Mouse (Mus musculus) thymus, postnatal 14 days (tissue): ENCODE measurements around the gene Slc2a5.
A peak's percentile ranks its signal among the peaks of the same experiment; 100 is the strongest.

Experiments
- DNase-seq: peaks from one replicate; pipeline ENCODE4 v3.0.0; 2021

Slc2a5 gene

DNA sequence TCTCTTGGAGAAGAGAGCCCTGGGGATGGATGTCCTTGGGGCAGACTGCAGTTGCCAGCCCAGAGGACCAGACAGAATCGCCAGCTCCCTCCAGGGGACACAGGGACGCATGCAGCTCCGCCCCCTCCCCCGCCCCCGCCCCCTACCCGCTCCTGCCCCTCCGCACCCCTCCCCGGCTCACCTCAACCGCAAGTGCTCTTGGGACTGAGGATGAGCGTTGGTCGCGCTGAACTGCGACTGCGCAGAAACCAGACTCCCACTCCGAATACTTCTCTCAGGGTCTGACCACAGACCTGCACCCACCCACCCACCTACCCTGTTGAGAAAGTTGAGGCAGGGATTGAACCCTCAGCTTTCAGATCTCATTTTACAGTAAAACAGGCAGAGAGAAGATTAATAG is at the start of gene Slc2a5:
Slc2a5 (plus strand) TSS at position 229 of the 400 bp plus-strand sequence.
- peak; percentile 19 for DNase-seq

DNA sequence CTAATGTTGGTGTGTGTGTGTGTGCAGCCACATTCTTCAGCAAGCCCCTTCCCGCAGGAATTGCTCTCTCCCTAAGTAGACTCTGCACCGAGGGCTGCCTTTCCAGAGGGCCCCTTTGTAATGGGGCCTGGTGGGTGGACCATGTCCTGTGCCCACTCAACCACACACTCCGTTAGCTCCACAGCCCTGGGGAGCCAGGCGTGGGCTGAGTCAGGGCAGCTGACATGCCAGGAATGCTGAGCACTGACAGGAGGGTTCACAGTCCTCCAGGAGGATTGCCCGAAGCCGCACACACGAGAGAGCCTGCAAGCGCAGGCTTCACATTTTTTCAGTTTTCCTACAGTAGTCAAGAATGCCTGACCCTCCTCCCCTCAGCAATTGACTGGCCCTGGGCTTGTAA is 48.9 kb upstream of the Slc2a5 start:
- no peak for DNase-seq

DNA sequence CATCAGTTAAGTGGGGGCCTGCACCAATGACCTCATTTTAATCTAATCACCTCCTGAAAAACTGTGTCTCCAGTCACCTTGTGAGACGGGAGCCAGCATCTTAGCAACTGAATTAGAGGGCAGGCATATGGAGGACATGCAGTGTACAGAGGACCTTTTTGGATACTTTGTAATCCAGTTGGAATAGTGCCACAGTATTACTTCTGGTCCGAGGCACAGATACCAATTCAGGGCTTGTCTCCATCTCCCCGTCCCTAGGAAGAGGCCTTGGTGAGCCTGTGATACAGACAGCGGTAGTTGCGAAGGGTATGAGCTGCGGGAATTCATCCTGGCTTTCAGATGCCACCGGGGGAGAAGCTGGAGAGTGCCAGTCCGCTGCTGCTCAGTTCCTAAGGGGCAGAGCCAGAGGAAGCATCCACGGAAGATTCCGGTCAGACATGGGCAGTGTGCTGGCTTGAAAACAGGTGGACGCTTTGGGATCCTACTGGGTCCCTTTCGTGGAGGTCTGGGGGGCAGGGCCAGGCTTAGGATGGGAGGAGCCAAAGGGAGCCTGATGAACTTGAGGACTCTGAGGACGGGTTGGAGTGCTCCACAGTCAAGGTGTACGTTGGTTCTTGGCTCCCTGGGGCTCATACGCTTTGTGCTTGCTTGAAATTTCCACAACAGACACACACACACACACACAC is 46.5 kb upstream of the Slc2a5 start:
- DNase-seq = no peak

DNA sequence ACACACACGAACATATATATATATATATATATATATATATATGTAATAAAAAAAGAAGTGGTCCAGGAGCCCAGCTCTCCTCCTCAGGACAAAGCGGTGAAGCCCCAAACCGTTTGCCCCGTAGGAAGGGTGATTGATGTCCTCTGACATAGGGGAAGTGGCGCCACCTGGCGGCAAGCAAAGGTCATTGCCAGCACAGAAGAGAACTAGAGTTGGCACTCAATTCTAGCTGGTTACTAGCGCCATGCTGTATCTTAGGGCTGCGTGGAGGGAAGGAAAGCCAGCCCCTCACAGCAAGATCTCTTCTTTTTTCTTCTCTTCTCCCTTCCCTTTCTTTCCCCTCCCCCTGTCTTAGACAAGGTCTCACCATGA is 46.0 kb upstream of the Slc2a5 start:
- peak; percentile 69 for DNase-seq

DNA sequence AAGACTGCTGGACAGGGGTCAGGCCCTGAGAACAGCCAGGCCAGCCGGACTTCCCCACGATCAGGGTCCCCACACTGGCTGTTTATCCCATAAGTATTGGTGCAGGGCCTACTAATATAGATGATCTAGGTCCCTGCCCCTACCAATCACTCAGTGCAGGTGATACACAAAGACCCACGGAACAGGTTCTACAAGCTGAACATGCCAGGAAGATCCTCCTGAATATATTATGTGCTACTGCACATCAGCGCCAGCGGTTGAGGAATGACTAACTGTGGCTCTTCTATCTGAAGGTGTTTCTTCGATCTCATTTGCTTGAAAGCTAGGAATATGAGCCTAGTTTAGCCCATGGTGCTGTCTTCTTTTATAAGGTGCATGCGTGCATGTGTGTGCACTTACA is 43.7 kb upstream of the Slc2a5 start:
- no peak for DNase-seq

DNA sequence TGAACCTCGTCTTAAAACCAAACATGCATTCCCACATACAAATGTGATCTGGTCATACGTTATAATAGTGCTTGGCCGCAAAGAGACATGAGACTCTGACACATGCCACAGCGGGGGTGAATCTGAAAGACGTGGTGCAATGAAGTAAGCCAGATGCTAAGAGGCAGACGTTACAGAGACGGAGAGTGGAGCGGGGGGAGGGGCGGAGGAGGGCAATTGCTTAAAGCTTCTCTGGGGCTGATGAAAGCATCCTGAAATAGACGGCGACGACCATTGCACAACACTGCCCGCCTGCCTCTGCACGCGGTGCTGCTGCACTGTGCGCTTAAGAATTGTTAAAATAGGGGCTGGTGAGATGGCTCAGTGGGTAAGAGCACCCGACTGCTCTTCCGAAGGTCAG is 42.9 kb upstream of the Slc2a5 start:
- DNase-seq = no peak

DNA sequence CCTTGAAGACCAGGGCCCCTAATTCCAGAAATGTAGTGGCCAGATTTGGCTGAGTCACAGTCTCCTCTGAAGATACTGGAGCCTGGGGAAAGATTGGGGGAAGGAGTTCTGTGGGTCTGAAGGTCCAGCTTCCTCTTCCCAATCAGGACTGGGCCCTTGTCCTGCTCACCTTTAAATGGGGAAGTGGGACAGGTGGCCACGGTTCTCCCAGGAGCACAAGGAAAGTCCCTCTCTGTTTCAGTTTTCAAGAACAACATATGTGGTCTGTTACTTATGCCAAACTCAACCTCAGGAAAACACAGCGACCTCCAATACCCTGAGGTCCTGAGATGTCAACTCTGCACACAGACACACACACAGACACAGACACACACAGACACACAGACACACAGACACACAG is 40.4 kb upstream of the Slc2a5 start:
- DNase-seq = no peak

DNA sequence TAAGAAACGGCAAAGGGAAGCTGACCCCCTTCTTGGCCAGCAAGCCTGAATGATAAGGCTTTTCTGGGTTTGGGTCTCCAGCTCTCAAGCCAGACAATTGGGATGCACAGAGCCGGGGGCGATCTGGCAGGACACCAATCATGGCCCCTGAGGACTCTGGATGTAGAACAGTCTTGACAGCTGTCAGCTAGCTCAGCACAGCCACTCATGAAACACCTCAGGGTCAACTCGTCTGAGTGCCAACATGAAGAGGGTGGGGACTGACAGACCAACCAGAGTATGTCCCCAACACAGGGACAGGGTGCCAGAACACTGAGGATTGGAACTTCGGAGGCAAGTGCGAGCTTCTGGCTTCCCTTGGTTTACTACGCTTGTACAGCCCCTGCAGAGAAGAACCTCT is 39.8 kb upstream of the Slc2a5 start:
- DNase-seq = no peak

DNA sequence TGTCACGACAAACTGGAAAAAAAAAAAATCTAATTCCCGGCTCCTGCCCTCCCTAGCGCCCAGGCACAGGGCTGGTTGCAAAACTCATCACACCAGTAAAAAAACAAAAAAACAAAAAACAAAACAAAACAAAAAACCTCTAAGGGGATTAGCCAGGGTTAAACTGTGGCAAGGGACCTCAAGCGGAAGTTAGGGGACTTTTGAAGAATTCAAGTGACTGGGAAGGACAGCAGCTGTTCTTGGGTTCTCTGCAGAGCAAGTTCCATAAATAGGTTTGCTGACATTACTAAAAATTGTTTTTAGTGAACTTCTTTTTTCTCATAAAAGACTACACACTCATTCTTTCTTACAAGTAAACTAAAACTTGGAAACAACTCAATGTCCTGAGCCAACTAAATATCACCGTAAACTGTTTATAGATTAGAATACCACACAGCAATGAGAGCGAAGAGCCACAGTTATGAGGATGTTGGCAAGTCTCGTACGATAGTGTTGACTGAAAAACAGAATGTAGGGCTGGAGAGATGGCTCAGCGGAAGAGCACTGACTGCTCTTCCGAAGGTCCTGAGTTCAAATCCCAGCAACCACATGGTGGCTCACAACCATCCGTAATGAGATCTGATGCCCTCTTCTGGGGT is 38.6 kb upstream of the Slc2a5 start:
- DNase-seq = no peak

DNA sequence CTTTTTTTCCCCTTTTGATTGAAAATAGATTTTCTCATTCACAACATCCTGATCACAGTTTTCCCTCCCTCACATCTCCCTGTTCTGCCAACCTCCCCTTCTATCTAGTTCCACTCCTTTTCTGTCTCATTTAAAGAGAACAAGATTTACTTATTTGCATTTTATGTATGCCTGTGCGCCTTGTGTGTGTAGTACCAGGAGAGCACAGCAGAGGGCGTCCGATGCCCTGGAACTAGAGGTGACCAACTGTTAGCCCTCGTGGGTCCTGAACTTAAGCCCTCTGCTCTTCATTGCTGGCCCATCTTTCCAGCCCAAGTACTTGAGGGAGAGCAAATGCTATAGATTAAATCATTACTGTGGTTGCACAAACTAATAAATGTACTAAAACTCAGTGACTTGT is 33.7 kb upstream of the Slc2a5 start:
- DNase-seq = no peak

DNA sequence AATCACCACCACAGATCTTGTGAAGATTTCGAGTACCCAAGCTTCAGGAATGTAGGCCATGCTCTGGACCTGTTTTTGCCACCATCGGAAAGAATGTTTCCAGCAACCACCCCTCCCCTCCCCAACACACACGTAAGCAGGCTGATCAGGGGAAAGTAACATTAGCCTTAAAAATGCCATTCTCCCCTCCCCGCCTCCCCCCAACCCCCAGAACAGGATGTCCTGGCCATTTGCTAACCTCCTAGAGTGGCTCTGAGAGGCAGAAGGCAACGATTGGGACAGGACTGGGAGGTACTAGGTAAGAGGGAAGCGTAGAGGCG is 32.3 kb upstream of the Slc2a5 start:
- DNase-seq = no peak

DNA sequence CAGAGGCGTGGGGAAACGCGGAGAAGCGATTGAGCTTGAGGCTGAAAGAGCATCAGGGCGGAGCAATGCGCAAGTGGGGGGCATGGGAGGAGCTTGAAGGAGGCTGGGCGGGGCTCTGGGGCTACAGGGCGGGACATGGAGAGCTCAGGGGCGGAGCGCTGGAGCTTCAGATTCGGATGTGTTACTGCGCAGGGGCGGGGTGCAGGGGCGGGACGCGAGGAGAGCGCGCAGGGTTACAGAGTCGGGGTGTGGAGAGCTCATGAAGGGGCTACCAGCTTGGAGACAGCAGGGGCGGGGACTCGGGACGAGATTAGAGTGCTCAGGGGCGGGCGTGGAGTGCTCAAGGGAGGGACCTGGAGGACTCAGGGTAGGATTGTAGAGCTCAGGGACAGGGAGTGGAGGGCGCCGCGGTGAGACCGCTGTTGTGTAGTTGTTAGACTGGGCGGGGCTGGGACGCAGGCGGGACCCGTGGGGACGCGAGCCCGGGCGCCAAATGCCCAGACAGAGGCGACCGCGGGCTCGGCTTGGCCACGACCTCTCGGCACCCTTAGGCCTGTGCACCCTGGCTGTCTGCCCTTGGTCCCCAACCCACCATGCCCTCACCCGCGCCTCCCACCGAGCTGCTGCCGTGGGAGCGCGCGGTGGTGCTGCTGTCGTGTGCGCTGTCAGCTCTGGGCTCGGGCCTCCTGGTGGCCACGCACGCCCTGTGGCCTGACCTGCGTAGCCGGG is 31.8 kb upstream of the Slc2a5 start, which contains the start of gene Gpr157:
Gpr157 (plus strand) TSS at position 205 of the 729 bp plus-strand sequence.
- DNase-seq = peak; percentile 97

DNA sequence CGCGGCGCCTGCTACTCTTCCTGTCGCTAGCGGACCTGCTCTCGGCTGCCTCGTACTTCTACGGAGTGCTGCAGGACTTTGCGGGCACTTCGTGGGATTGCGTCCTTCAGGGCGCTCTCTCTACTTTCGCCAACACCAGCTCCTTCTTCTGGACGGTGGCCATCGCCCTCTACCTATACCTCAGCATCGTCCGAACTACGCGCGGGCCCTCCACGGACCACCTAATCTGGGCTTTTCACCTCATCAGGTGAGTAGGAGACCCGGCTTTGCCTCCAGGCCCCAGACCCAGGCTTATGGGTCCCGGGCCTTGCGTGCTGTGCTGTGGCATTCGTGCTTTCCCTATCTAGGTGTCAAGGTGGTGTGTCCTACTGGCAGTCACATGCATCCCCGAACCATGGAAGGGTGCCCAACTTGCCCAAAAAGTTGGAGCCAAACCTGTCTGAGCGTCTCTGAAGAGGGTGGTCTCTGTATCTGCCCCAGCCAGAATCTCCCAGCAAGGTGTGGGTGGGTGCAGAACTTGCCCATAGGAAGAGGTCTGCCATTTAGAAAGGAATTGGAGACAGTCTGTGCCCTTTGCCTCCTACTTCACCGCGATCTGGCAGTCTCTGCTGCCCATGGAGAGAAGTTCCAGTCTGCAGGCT is 31.1 kb upstream of the Slc2a5 start:
- no peak for DNase-seq

DNA sequence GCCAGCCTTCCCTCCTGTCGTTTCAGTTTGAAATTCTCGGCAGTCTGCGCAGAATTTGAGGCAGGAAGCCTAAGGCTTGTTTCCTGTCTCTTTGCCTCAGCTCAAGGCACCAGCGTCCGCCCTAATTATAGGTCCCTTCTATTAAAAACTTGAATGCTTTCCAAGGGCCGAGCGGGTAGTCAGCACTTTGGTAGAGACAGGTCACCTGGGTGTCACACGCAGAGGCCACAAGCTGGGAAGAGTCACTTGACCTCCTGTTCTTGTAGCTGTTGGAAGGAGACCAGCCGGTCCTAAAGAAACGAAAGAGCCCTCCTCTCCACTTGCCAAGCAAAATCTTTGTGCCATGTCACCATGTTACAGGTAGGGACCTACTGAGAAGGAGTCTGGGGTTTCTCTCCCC is 30.0 kb upstream of the Slc2a5 start:
- DNase-seq = no peak

DNA sequence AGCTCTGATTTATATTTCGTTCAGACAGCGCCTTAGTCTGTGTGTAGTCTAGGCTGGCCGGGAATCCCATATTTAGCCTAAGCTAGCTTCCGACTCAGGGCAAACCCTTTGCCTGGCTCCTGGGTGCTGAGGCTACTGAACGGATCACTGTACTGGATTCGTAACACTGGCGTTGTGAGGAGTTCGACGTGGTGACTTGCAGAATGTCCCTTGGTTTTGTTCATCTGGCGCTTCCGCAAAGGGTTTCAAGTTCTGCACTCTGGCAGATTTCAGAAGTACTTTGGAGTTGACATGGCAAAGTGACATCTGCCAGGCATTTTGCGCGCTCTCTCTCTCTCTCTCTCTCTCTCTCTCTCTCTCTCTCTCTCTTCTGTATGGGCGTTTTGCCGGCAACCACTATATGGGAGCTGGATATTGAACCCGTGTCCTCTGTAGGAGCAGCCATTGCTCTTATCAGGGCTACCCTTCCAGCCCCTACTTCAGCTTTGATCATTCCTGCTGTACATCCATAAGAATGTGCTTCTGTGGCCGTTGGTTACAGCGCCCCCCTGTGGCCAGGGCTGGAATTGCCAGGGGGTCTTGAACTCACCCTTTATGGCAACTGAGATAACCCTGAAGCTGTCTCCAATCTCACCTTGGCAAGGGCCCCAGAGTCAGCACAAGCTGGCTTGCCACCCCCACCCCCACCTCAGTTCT is 27.0 kb upstream of the Slc2a5 start:
- DNase-seq = peak; percentile 57

DNA sequence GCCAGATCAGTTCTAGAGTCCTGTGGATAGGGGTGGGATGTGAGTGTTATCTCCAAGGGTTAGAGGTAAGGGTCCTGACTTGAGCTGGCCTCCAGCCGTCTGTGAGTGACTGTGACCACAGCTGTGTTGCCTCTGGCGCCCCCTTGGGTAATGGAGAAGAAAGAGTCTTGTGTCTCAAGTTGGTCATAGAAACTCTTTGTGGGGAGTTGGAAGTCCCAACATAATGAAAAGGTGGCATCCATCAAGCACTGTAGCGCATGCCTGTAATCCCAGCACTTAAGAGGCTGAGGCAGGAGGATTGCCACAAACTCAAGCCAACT is 26.5 kb upstream of the Slc2a5 start:
- DNase-seq = peak; percentile 25

DNA sequence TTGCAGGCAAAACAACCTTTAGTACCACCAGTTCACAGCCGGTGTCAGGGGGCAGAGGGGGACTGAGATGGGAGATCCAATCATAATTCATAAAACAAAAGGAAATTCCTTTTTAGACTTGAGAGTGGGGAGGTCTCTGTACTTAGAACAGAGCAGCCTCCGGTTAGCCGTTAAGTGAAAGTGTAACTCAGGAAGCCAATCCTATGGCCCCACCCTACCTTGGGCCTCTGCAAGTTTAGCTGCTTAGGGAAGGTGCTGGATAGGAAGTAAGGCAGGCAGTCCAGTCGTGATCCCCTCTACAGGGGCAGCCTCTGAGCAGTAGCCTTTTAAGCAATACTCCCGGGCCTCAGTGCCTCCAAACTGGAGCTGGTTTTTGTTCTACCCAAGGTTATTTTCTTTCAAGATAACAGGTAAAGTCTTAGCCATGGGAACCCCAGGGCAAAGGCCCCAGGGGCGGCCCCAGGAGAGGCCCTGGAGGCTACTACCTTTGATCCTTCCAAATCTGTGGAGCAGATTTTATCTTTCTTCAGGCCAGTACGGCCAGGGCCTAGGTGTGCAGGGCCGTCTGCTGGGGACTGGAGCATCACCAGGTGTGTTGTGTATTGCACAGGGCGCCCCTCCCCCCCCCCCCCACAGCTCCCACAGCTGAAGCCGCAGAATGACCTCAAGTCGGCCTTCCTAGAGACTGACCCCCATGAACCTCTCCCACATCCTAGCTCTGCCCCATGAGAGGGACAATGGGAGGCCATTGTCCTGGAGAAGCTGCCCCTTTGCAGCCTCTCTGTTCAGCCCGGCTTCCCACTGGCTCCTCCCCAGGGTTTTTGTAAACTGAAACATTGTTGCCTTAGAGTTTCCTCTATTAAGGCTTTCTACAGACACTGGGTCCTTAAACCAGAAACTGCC is 25.3 kb upstream of the Slc2a5 start:
- no peak for DNase-seq

DNA sequence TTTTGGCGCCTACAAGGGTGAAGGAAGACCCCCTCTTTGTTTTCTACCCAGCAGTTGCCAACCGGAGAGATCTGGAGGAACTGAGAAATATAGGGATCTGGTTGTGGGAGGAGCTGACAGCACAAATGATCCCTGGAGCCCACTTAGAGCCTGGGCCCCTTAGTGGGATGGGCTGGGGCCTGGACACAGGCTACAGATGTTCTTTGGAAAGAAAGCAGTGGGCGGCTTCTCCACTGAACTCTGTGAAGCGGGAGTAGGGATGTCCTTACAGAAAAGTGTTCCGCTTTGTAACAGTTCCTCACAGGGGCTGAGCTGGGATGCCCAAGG is 24.7 kb upstream of the Slc2a5 start:
- DNase-seq = no peak

DNA sequence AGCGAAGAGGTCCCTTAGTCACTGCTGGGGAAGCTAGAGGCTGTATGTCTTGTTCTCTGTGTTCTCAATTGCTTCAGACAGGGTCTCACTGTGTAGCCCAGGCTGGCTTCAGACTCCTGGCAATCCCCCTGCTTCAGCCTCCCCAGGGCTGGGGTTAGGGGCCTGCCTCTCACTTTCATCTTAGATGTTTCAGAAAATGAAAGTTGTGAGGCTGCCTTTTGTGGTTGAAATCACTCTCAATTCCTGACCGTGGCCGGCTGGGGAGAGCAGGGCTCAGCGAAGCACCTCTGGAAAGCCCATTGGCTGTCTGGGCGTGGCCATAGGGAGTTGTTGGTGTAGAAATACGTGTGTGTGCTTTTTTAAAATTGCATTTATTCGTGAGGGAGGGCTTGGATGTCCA is 22.8 kb upstream of the Slc2a5 start:
- DNase-seq = no peak

DNA sequence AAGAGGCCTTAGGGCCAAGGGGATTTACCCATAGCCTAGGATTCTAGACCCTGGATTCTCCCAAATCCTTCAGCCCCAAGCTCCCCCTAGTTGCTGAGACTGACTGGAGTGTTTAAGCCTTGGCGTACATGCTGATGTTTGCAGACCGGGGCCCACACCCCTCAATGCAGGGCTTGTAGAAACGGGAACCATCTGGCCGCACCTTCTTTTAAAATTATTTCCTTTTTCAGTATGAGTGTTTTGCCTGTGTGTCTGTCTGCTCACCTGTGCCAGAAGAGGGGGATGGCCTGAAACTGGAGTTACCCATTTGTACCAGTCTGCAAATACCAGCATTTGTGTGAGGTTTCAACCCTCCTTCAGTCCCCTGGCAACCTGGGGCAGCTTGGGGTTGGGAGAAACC is 21.2 kb upstream of the Slc2a5 start:
- DNase-seq = no peak

DNA sequence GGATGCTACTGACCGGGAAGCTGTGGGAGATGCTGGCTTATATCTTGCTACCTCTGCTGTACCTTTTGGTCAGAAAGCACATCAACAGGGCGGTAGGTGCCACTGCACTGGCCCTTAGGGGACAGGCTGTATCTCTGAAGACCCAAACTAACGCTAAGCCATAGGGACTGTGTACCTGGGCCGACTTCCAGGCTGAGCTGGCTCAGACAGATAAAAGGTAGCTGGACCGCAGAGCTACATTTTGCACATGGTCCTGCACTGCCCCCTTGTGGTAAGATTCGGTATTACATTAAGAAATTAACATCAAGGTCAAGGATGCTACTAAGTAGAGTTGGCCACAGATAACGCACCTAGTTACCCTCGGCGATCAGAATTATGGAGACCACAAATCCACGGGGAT is 20.2 kb upstream of the Slc2a5 start:
- peak; percentile 75 for DNase-seq

DNA sequence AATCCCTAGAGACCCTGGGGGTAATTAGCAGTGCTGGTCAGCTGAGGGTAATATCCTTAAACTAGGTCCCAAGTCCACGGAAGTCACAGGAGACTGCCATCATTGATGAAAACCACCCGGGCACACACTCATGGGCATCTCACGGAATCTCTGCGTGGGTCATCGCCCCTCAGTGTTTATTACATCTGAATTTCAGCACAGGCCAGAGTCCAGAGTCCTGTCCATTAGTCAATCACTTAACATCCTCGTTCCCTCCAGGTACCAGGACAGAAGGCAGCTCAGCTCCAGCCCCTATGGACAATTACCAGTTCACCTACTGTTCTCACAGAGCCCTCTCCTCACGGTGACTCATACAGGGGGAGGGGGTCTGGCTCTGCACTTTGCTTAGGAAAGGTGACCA is 16.3 kb upstream of the Slc2a5 start:
- no peak for DNase-seq

DNA sequence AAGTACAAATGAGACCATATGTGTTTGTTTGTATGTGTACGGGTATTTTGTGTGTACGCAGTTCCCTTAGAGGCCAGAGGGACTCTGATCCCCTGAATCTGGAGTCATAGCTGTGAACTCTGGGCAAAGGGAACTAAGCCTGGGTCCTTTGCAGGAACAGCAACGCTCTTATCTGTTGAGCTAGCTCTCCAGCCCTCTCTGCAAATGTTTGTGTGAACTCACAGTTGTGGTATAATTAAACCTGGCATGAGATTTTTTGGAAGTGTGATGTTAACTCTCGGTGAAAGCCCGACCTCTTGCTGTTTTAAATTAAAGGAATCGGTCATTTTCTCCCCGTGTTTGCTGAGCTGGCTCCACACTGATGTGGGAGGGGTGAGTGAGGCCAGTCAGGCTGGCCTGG is 13.4 kb upstream of the Slc2a5 start:
- DNase-seq = no peak
